Comparison of ENCODE assay signal across 8 mouse cellular contexts in genomic region chr13:102874465-102875143, GRCm38 (mm10).
DNase-seq lines count a peak whose midpoint lies in the region; TF ChIP-seq lines count a peak whose summit lies in the region.

No protein-coding gene starts in this region.

- DNase-seq in left cerebral cortex, adult 2 months (ENCODE audit: extremely low spot score in 1 of 2, low spot score in 2 of 2): peak in 1 of 2 experiments; percentile 42
- DNase-seq in left cerebral cortex, adult 8-10 months (ENCODE audit: low spot score in 2 of 2): no peak
- DNase-seq in brain, embryonic 18.5 days (ENCODE audit: low read depth, low spot score): peak; percentile 26
- peak; percentile 59 to 75 for DNase-seq in heart, adult 9 months (ENCODE audit: low spot score in 2 of 2)
- peak; percentile 41 for DNase-seq in left cerebral cortex, postnatal 14 days (ENCODE audit: low spot score in 2 of 2)
- no peak for DNase-seq in thymus, postnatal 25 days
- no peak for DNase-seq in T-cell, adult 2 months (ENCODE audit: low spot score)
- DNase-seq in natural killer cell, adult 2 months (ENCODE audit: low spot score in 2 of 2): no peak

- no peak overlapping the region for H3K4me3 ChIP-seq in left cerebral cortex, adult 2 months

- H3K27ac ChIP-seq in left cerebral cortex, adult 2 months: peak overlapping the region; percentile 1

- intact Hi-C loops in left cerebral cortex, adult 2 months (cut with DNase I): loop anchor here (5.0 kb wide), 1 partner anchor 127 kb away; no protein-coding TSS in a partner anchor
- intact Hi-C loops in left cerebral cortex, postnatal 14 days (cut with DNase I): loop anchor here (5.0 kb wide), 1 partner anchor 67 kb away; no protein-coding TSS in a partner anchor

- TF ChIP-seq CTCF in left cerebral cortex, adult 2 months (IDR thresholded peaks at IDR 0.05): no peak

Comparison
In these comparisons a context has a peak if more than half of its experiments do, and no peak if none do; other contexts are left out.
1. DNase-seq: peak in brain, embryonic 18.5 days (single experiment), heart, adult 9 months (2 of 2) and left cerebral cortex, postnatal 14 days (2 of 2); none in left cerebral cortex, adult 8-10 months (0 of 2), thymus, postnatal 25 days (single experiment), T-cell, adult 2 months (single experiment) and natural killer cell, adult 2 months (0 of 2).